Mouse (Mus musculus) heart, adult 18-20 months (tissue): ENCODE measurements at regions not wholly inside any gene's neighbourhood (a gene's known extent, or its start where the extent isn't known, plus 50 kb on each side); places are given as distances from the start of the nearest gene placed in this dataset.
"Not testable (repeated sequence)": the region's sequence is repeated elsewhere in the genome, so short reads cannot be mapped to it uniquely, and the experiment has no call there.

Experiments
- DNase-seq, 2 experiments: peaks; one replicate each; pipeline ENCODE4 v3.0.0; 2021 to 2022; ENCODE audit warnings: mixed read lengths in 1 of 2

GRCm38 (mm10) chr5:59831836-59832235 lies 1976.8 kb upstream of the G6pd2 start:
- no peak for DNase-seq

GRCm38 (mm10) chr5:59845745-59846144 lies 1962.9 kb upstream of the G6pd2 start:
- no peak for DNase-seq

GRCm38 (mm10) chr5:59847643-59848042 lies 1961.0 kb upstream of the G6pd2 start:
- no peak for DNase-seq

- no peak for DNase-seq
Observed at GRCm38 (mm10) chr5:59893952-59894724, 1914.5 kb upstream of the G6pd2 start.

GRCm38 (mm10) chr5:59921910-59922309 lies 1886.7 kb upstream of the G6pd2 start:
- DNase-seq, result no peak

- no peak for DNase-seq
Observed at GRCm38 (mm10) chr5:59940861-59941260, 1867.8 kb upstream of the G6pd2 start.

GRCm38 (mm10) chr5:59945761-59946160 lies 1862.9 kb upstream of the G6pd2 start:
- DNase-seq, result no peak

- DNase-seq, result no peak
Observed at GRCm38 (mm10) chr5:59947831-59948568, 1860.6 kb upstream of the G6pd2 start.

GRCm38 (mm10) chr5:59956240-59956639 lies 1852.4 kb upstream of the G6pd2 start:
- DNase-seq, result not testable (repeated sequence)

- peak in 1 of 2 experiments; percentile 3 for DNase-seq
Observed at GRCm38 (mm10) chr5:59996698-59997097, 1811.9 kb upstream of the G6pd2 start.

- DNase-seq, result not testable (repeated sequence)
Observed at GRCm38 (mm10) chr5:60042603-60043175, 1765.9 kb upstream of the G6pd2 start.

- no peak for DNase-seq
Observed at GRCm38 (mm10) chr5:60049053-60049452, 1759.6 kb upstream of the G6pd2 start.

- no peak for DNase-seq
Observed at GRCm38 (mm10) chr5:60061178-60061577, 1747.4 kb upstream of the G6pd2 start.
